Mouse (Mus musculus) CH12.LX (cell line): ENCODE measurements around the gene Krt10. TPM values are rescaled to one million over a fixed set of nuclear protein-coding genes. Genes with fewer than 3 reads are reported as not detected.

Experiments
- DNase-seq: peaks from one replicate; pipeline ENCODE4 v3.0.0-alpha.2; 2013; ENCODE audit errors: extremely low read depth
- H3K27ac ChIP-seq: 2 replicates; pipeline ENCODE4 v1.5.1; 2012; ENCODE audit warnings: low read depth, mild to moderate bottlenecking, control low read depth, moderate library complexity; ENCODE audit not compliant: insufficient read depth
- H3K27me3 ChIP-seq: replicated peaks from 2 replicates; pipeline ENCODE3; 2012; ENCODE audit warnings: inconsistent platforms
- H3K36me3 ChIP-seq, 2 experiments: replicated peaks in 1 of 2; 2 replicates each; pipeline versions ENCODE3 to v1.6.1; 2012; ENCODE audit warnings: inconsistent platforms in 1 of 2, low read length in 1 of 2, mild to moderate bottlenecking in 1 of 2, mixed read lengths in 1 of 2, moderate library complexity in 1 of 2; ENCODE audit not compliant: control insufficient read depth in 1 of 2, insufficient read depth in 1 of 2
- H3K4me1 ChIP-seq, 2 experiments: 2 replicates each; pipeline ENCODE4 v1.6.1; 2012; ENCODE audit warnings: inconsistent platforms in 1 of 2, moderate library complexity in 1 of 2; ENCODE audit not compliant: insufficient read depth in 2 of 2, control insufficient read depth in 1 of 2
- H3K4me2 ChIP-seq: 2 replicates; pipeline ENCODE4 v1.6.1; 2012; ENCODE audit warnings: low read depth, mild to moderate bottlenecking, control low read depth; ENCODE audit not compliant: poor library complexity, insufficient read depth, severe bottlenecking
- H3K4me3 ChIP-seq, 3 experiments: fragments of 150-350 bp in 1 of 3; sonication (generic) in 1 of 3; replicated peaks in 1 of 3; 2 replicates each; pipeline versions ENCODE3 to v1.5.1; 2011 to 2012; ENCODE audit warnings: low read depth in 2 of 3, low read length in 2 of 3, mild to moderate bottlenecking in 2 of 3, moderate library complexity in 2 of 3, control low read depth in 1 of 3, improper control_type of control experiment in 1 of 3, inconsistent platforms in 1 of 3, mixed read lengths in 1 of 3; ENCODE audit not compliant: poor library complexity in 1 of 3
- H3K79me2 ChIP-seq: replicated peaks from 2 replicates; pipeline ENCODE4 v1.6.1; 2012; ENCODE audit warnings: mild to moderate bottlenecking, moderate library complexity; ENCODE audit not compliant: control insufficient read depth, poor library complexity, insufficient read depth, severe bottlenecking; ENCODE audit errors: extremely low read depth
- H3K9ac ChIP-seq: 2 replicates; pipeline ENCODE4 v1.6.1; 2012; ENCODE audit warnings: low read depth, mild to moderate bottlenecking, control low read depth, moderate library complexity; ENCODE audit not compliant: insufficient read depth
- H3K9me3 ChIP-seq: replicated peaks from 2 replicates; pipeline ENCODE3; 2012; ENCODE audit warnings: low read length, inconsistent platforms, mixed read lengths
- BHLHE40 ChIP-seq: IDR thresholded peaks from 2 replicates; pipeline ENCODE4 v1.6.1; 2011; ENCODE audit warnings: mild to moderate bottlenecking, low read depth, low read length, improper control_type of control experiment
- CHD2 ChIP-seq: IDR thresholded peaks from 2 replicates; pipeline ENCODE4 v1.6.1; 2011; ENCODE audit warnings: low read length, improper control_type of control experiment
- ELF1 ChIP-seq: IDR thresholded peaks from 2 replicates; pipeline ENCODE4 v1.6.1; 2014; ENCODE audit warnings: low read depth, mild to moderate bottlenecking, inconsistent platforms, low read length, improper control_type of control experiment
- EP300 ChIP-seq: IDR thresholded peaks from 2 replicates; pipeline ENCODE4 v1.6.1; 2011; ENCODE audit warnings: low read length, improper control_type of control experiment
- HCFC1 ChIP-seq: IDR thresholded peaks from 2 replicates; pipeline ENCODE4 v1.6.1; 2012; ENCODE audit warnings: low read depth, mild to moderate bottlenecking, inconsistent platforms, low read length, improper control_type of control experiment
- IRF4 ChIP-seq: IDR thresholded peaks from 2 replicates; pipeline ENCODE4 v1.6.1; 2014; ENCODE audit warnings: low read depth, mild to moderate bottlenecking, inconsistent platforms, low read length, improper control_type of control experiment
- JUN ChIP-seq: IDR thresholded peaks from 2 replicates; pipeline ENCODE4 v1.6.1; 2011; ENCODE audit warnings: low read depth, mild to moderate bottlenecking, low read length, improper control_type of control experiment, moderate library complexity; ENCODE audit not compliant: insufficient read depth
- KAT2A ChIP-seq: IDR thresholded peaks from 2 replicates; pipeline ENCODE4 v1.6.1; 2012; ENCODE audit warnings: low read length, improper control_type of control experiment, inconsistent platforms; ENCODE audit not compliant: insufficient replicate concordance
- MAFK ChIP-seq: IDR thresholded peaks from 2 replicates; pipeline ENCODE4 v1.6.1; 2011; ENCODE audit warnings: low read length, improper control_type of control experiment; ENCODE audit not compliant: insufficient replicate concordance
- MAX ChIP-seq: IDR thresholded peaks from 2 replicates; pipeline ENCODE4 v1.6.1; 2011; ENCODE audit warnings: low read length, improper control_type of control experiment
- MYC ChIP-seq: IDR thresholded peaks from 2 replicates; pipeline ENCODE4 v1.6.1; 2011; ENCODE audit warnings: low read depth, mild to moderate bottlenecking, improper control_type of control experiment, low read length
- NELFE ChIP-seq: IDR thresholded peaks from 2 replicates; pipeline ENCODE4 v1.6.1; 2011; ENCODE audit warnings: low read depth, low read length, improper control_type of control experiment
- NRF1 ChIP-seq: IDR thresholded peaks from 2 replicates; pipeline ENCODE4 v1.6.1; 2014; ENCODE audit warnings: low read depth, mild to moderate bottlenecking, inconsistent platforms, low read length, improper control_type of control experiment, moderate library complexity
- PAX5 ChIP-seq: IDR thresholded peaks from 2 replicates; pipeline ENCODE4 v1.6.1; 2012; ENCODE audit warnings: low read length, inconsistent platforms, mixed read lengths
- POLR2A ChIP-seq: IDR thresholded peaks from 2 replicates; pipeline ENCODE4 v1.6.1; 2011; ENCODE audit warnings: low read depth, mild to moderate bottlenecking, improper control_type of control experiment, low read length
- POLR2AphosphoS2 ChIP-seq: IDR thresholded peaks from 2 replicates; pipeline ENCODE4 v1.6.1; 2011; ENCODE audit warnings: low read depth, low read length, improper control_type of control experiment
- RCOR1 ChIP-seq: conservative IDR thresholded peaks from 2 replicates; pipeline ENCODE4 v1.6.1; 2012; ENCODE audit warnings: low read depth, mild to moderate bottlenecking, inconsistent platforms, low read length, improper control_type of control experiment
- SIN3A ChIP-seq: IDR thresholded peaks from 2 replicates; pipeline ENCODE4 v1.6.1; 2012; ENCODE audit warnings: low read length, improper control_type of control experiment, inconsistent platforms
- SMC3 ChIP-seq: IDR thresholded peaks from 2 replicates; pipeline ENCODE4 v1.6.1; 2011; ENCODE audit warnings: low read depth, low read length, improper control_type of control experiment
- UBTF ChIP-seq: IDR thresholded peaks from 2 replicates; pipeline ENCODE4 v1.6.1; 2012; ENCODE audit warnings: low read depth, mild to moderate bottlenecking, inconsistent platforms, low read length, improper control_type of control experiment, moderate library complexity
- USF1 ChIP-seq: IDR thresholded peaks from 2 replicates; pipeline ENCODE4 v1.6.1; 2014; ENCODE audit warnings: low read depth, mild to moderate bottlenecking, inconsistent platforms, low read length, improper control_type of control experiment
- USF2 ChIP-seq: conservative IDR thresholded peaks from 2 replicates; pipeline ENCODE4 v1.6.1; 2011; ENCODE audit warnings: low read depth, low read length, improper control_type of control experiment
- ZC3H11A ChIP-seq: IDR thresholded peaks from 2 replicates; pipeline ENCODE4 v1.6.1; 2012; ENCODE audit warnings: low read depth, mild to moderate bottlenecking, inconsistent platforms, low read length, improper control_type of control experiment
- ZMIZ1 ChIP-seq: IDR thresholded peaks from 2 replicates; pipeline ENCODE4 v1.6.1; 2012; ENCODE audit warnings: low read depth, mild to moderate bottlenecking, inconsistent platforms, low read length, improper control_type of control experiment
- ZNF384 ChIP-seq: IDR thresholded peaks from 2 replicates; pipeline ENCODE4 v1.6.1; 2012; ENCODE audit warnings: low read depth, low read length, improper control_type of control experiment, inconsistent platforms
- dilution Hi-C: fragments of 300-500 bp; cut with MboI; formaldehyde crosslinking; loops from 2 replicates; pipeline ENCODE4 v1.14.3; 2020; ENCODE audit warnings: low sequenced_read_pairs; ENCODE audit not compliant: extremely low pct_unique_long_range_greater_than_20kb, extremely low pct_ligation_motif_present
- in situ Hi-C: fragments of 300-500 bp; cut with MboI; formaldehyde crosslinking; loops from 3 replicates; pipeline ENCODE4 v1.14.3; 2019; ENCODE audit warnings: low sequenced_read_pairs, low pct_ligation_motif_present, low pct_unique_long_range_greater_than_20kb, mixed read lengths
- polyA plus RNA-seq: library from polyadenylated mRNA; unstranded; fragments of >175 nt; gene quantifications from 2 replicates; pipeline ENCODE4 v1.2.1, GENCODE M21; 2012; ENCODE audit warnings: low read depth; ENCODE audit not compliant: insufficient read length
- total RNA-seq, 2 experiments: library from RNA; depleted of rRNA; stranded (reverse); fragments of 300-350 nt in 1 of 2; fragments of >200 nt in 1 of 2; gene quantifications; 2 replicates each; pipeline ENCODE4 v1.2.3; 2012 to 2014

Gene Krt10
- total and polyA plus RNA-seq, 3 experiments, result 3.0 to 12.2 (median 9.0) TPM

DNA sequence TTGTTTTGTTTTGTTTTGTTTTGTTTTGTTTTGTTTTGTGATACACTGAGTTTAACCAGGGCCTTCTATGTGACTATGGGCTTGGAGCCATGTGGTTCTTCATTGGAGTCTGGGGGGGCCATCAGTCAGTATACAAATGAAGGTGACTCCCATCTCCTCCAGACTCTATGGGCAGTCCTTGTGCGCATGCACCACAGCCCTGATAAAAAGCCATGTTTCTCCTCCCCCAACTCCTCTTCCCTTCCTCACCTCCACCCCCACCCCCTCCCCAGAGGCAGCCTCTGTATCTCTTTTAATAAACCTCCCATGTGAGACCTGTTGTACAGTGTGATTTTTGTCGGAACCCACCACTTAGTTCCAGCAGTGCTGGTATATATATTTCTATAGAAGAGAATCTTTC is 7.5 kb upstream of the Krt10 start:
- H3K27me3 ChIP-seq, result peaks cover 50% of the 10 kb centered on the region
- no peak for TF ChIP-seq ZC3H11A
- no peak for TF ChIP-seq SIN3A
- no peak for TF ChIP-seq BHLHE40
- no peak for TF ChIP-seq KAT2A
- no peak for TF ChIP-seq RCOR1
- TF ChIP-seq USF1, result no peak
- no peak for TF ChIP-seq UBTF
- TF ChIP-seq EP300, result no peak
- no peak for TF ChIP-seq MAFK
- no peak for TF ChIP-seq ZNF384
- TF ChIP-seq JUN, result no peak
- TF ChIP-seq MAX, result no peak
- no peak for TF ChIP-seq PAX5
- no peak for TF ChIP-seq ELF1
- no peak for TF ChIP-seq POLR2AphosphoS2
- TF ChIP-seq MYC, result no peak
- no peak for TF ChIP-seq CHD2
- no peak for TF ChIP-seq ZMIZ1
- TF ChIP-seq NELFE, result no peak
- TF ChIP-seq, all 38 proteins: peak for 0
- H3K4me3 ChIP-seq, result no peak overlapping the region
- H3K27ac ChIP-seq, result no peak overlapping the region
- in situ Hi-C loops (loop anchor here (25.0 kb wide), 1 partner anchor 891 kb away; no protein-coding TSS in a partner anchor), dilution Hi-C loops (no loop called here)
- H3K9ac ChIP-seq, result no peak overlapping the region
- H3K4me1 ChIP-seq, result no peaks in the 10 kb centered on the region
- H3K4me2 ChIP-seq, result no peak overlapping the region
- no peaks in the 10 kb centered on the region for H3K9me3 ChIP-seq
- H3K79me2 ChIP-seq, result no peaks in the 10 kb centered on the region
- H3K36me3 ChIP-seq, result peaks cover 3 to 8% of the 10 kb centered on the region in 2 experiments
- no peak for DNase-seq

DNA sequence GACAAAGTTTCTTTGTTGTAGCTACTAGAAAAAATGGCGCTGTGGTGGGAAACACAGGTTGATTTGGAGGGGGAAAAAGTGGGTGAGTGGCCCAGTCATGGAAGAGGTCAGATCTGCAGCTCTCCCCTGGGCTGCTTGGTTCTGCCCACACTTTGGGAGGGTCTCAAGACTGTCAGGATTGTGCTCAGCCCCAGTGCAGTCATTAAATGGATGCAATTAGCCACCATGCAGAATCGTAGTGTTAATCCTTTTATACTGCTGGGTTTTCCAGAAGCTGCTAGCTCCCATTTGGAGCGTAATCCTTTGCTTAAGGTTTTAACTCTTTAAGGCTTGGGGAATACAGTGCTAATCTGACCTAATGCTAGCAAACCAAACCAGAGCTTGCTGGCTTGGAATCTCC is 6.9 kb upstream of the Krt10 start:
- Histone ChIP-seq H3K36me3 (peaks cover 3 to 8% of the 10 kb centered on the region in 2 experiments), H3K4me3 (no peak overlapping the region), H3K9ac (no peak overlapping the region), H3K79me2 (no peaks in the 10 kb centered on the region), H3K27me3 (peaks cover 45% of the 10 kb centered on the region), H3K4me1 (no peaks in the 10 kb centered on the region), H3K27ac (no peak overlapping the region), H3K9me3 (no peaks in the 10 kb centered on the region), H3K4me2 (no peak overlapping the region)
- dilution Hi-C loops, result no loop called here
- no peak for TF ChIP-seq IRF4
- no peak for TF ChIP-seq SMC3
- no peak for TF ChIP-seq POLR2A
- no peak for TF ChIP-seq SIN3A
- no peak for TF ChIP-seq HCFC1
- no peak for TF ChIP-seq ELF1
- TF ChIP-seq USF2, result no peak
- no peak for TF ChIP-seq NRF1
- in situ Hi-C loops, result loop anchor here (25.0 kb wide), 1 partner anchor 891 kb away; no protein-coding TSS in a partner anchor
- no peak for DNase-seq
